Comparison of ENCODE assay signal across 7 mouse cellular contexts in genomic region chr6:35177650-35178272, GRCm38 (mm10). TPM values are rescaled to one million over a fixed set of nuclear protein-coding genes. Genes with fewer than 3 reads are reported as not detected.
DNase-seq lines count a peak whose midpoint lies in the region; ATAC-seq and TF ChIP-seq lines count a peak whose summit lies in the region.

No protein-coding gene starts in this region.

- H3K9me3 ChIP-seq in CH12.LX (replicated peaks; ENCODE audit: low read length) = no peaks in the 10 kb centered on the region
- no peaks in the 10 kb centered on the region for H3K9me3 ChIP-seq in forebrain, postnatal 0 days (ENCODE audit: low read length)
- H3K9me3 ChIP-seq in intestine, postnatal 0 days (ENCODE audit: control insufficient read depth) = no peaks in the 10 kb centered on the region
- no peaks in the 10 kb centered on the region for H3K9me3 ChIP-seq in megakaryocyte, embryonic 14.5 days

- dilution Hi-C loops in CH12.LX (cut with MboI; ENCODE audit: extremely low pct_ligation_motif_present, extremely low pct_unique_long_range_greater_than_20kb, low sequenced_read_pairs) = no loop called here

- peaks cover 48% of the 10 kb centered on the region for H3K79me2 ChIP-seq in CH12.LX (replicated peaks; ENCODE audit: control insufficient read depth, extremely low read depth, insufficient read depth, poor library complexity, severe bottlenecking)

- peak overlapping the region; percentile 91 for H3K27ac ChIP-seq in CH12.LX (ENCODE audit: insufficient read depth, low read depth)
- peak overlapping the region; percentile 98 for H3K27ac ChIP-seq in forebrain, postnatal 0 days (ENCODE audit: low read depth, low read length)
- H3K27ac ChIP-seq in intestine, postnatal 0 days (ENCODE audit: low read depth, low read length) = peak overlapping the region; percentile 90
- H3K27ac ChIP-seq in spleen, adult 2 months (ENCODE audit: insufficient read depth, low read length) = peak overlapping the region; percentile 95; the same call in 1 of the 2 replicates

- WGBS in forebrain, postnatal 0 days = under 1% methylated on average over 67 of the region's 69 CpGs
- whole genome bisulfite sequencing in intestine, postnatal 0 days = under 1% methylated on average over 51 of the region's 69 CpGs
- under 1% methylated on average over 64 of the region's 69 CpGs for WGBS in spleen, adult 2 months

- in situ Hi-C loops in CH12.LX (cut with MboI; ENCODE audit: low pct_ligation_motif_present, low pct_unique_long_range_greater_than_20kb, low sequenced_read_pairs) = no loop called here

- TF ChIP-seq RAD21 in CH12.LX (IDR thresholded peaks at IDR 0.05; ENCODE audit: low read depth, low read length) = no peak

- TF ChIP-seq POLR2A in CH12.LX (IDR thresholded peaks at IDR 0.05; ENCODE audit: low read depth, low read length) = peak; percentile 4; the same call in 1 of the 2 replicates
- TF ChIP-seq POLR2A in spleen, adult 2 months (IDR thresholded peaks at IDR 0.05; ENCODE audit: low read depth, low read length) = no peak

- peak overlapping the region; percentile 90 for H3K9ac ChIP-seq in CH12.LX (ENCODE audit: insufficient read depth, low read depth)
- peak overlapping the region; percentile 89 for H3K9ac ChIP-seq in forebrain, postnatal 0 days
- peak overlapping the region; percentile 85 for H3K9ac ChIP-seq in intestine, postnatal 0 days (ENCODE audit: low read depth, low read length)

- peaks cover 5 to 41% of the 10 kb centered on the region in 2 experiments for H3K4me1 ChIP-seq in CH12.LX (ENCODE audit: control insufficient read depth in 1 of 2, insufficient read depth in 2 of 2)
- H3K4me1 ChIP-seq in forebrain, postnatal 0 days (ENCODE audit: insufficient read depth) = no peaks in the 10 kb centered on the region
- H3K4me1 ChIP-seq in intestine, postnatal 0 days (replicated peaks; ENCODE audit: control insufficient read depth, insufficient read depth, low read length) = no peaks in the 10 kb centered on the region
- peaks cover 23% of the 10 kb centered on the region for H3K4me1 ChIP-seq in megakaryocyte, embryonic 14.5 days
- H3K4me1 ChIP-seq in spleen, adult 2 months (ENCODE audit: control insufficient read depth, insufficient read depth, insufficient read length) = peaks cover 4% of the 10 kb centered on the region; the same call in 1 of the 2 replicates

- H3K36me3 ChIP-seq in CH12.LX (replicated peaks in 1 of 2; ENCODE audit: control insufficient read depth in 1 of 2, insufficient read depth in 1 of 2, low read length in 1 of 2) = peaks cover 0 to 17% of the 10 kb centered on the region in 2 experiments
- no peaks in the 10 kb centered on the region for H3K36me3 ChIP-seq in forebrain, postnatal 0 days (ENCODE audit: insufficient read depth)
- no peaks in the 10 kb centered on the region for H3K36me3 ChIP-seq in intestine, postnatal 0 days (ENCODE audit: control insufficient read depth, insufficient read depth)
- H3K36me3 ChIP-seq in megakaryocyte, embryonic 14.5 days (replicated peaks; ENCODE audit: low read length) = no peaks in the 10 kb centered on the region
- H3K36me3 ChIP-seq in spleen, adult 2 months (ENCODE audit: control insufficient read depth, insufficient read depth, low read length) = no peaks in the 10 kb centered on the region

- peak; percentile 73 to 74 for DNase-seq in B cell, adult 2 months
- peak; percentile 44 for DNase-seq in CH12.LX (ENCODE audit: extremely low read depth)
- DNase-seq in cerebellum, adult 11-12 months = peak; percentile 61
- DNase-seq in forebrain, postnatal 0 days = peak; percentile 52
- peak; percentile 21 to 38 for DNase-seq in spleen, adult 2 months (ENCODE audit: low read depth in 1 of 2, low spot score in 2 of 2)

- peak overlapping the region; percentile 25 for H3K4me2 ChIP-seq in CH12.LX (ENCODE audit: insufficient read depth, low read depth, poor library complexity, severe bottlenecking)
- peak overlapping the region; percentile 83 for H3K4me2 ChIP-seq in forebrain, postnatal 0 days (ENCODE audit: low read depth)
- peak overlapping the region; percentile 94 for H3K4me2 ChIP-seq in intestine, postnatal 0 days (replicated peaks; ENCODE audit: low read depth)

- peak overlapping the region; percentile 71 to 95 (median 89) for H3K4me3 ChIP-seq in CH12.LX (replicated peaks in 1 of 3; ENCODE audit: low read depth in 2 of 3, low read length in 2 of 3, poor library complexity in 1 of 3)
- peak overlapping the region; percentile 92 for H3K4me3 ChIP-seq in forebrain, postnatal 0 days (ENCODE audit: low read depth, low read length)
- H3K4me3 ChIP-seq in intestine, postnatal 0 days (ENCODE audit: low read depth, low read length) = peak overlapping the region; percentile 97
- H3K4me3 ChIP-seq in megakaryocyte, embryonic 14.5 days (replicated peaks) = peak overlapping the region; percentile 97
- H3K4me3 ChIP-seq in spleen, adult 2 months (ENCODE audit: extremely low read depth, insufficient read depth, insufficient read length) = peak overlapping the region; percentile 74

- no peak for TF ChIP-seq CTCF in CH12.LX (conservative IDR thresholded peaks at IDR 0.05 in 1 of 2, IDR thresholded peaks at IDR 0.05 in 1 of 2; ENCODE audit: low read depth in 2 of 2, low read length in 2 of 2)
- TF ChIP-seq CTCF in forebrain, postnatal 0 days (IDR thresholded peaks at IDR 0.05; ENCODE audit: low read depth) = no peak
- TF ChIP-seq CTCF in intestine, postnatal 0 days (IDR thresholded peaks at IDR 0.05; ENCODE audit: low read depth) = no peak
- no peak for TF ChIP-seq CTCF in spleen, adult 2 months (IDR thresholded peaks at IDR 0.05; ENCODE audit: extremely low read depth, insufficient read depth, insufficient read length, insufficient replicate concordance)

- TF ChIP-seq EP300 in CH12.LX (IDR thresholded peaks at IDR 0.05; ENCODE audit: low read length) = no peak

- peak; percentile 66 for ATAC-seq in forebrain, postnatal 0 days
- peak; percentile 46 for ATAC-seq in intestine, postnatal 0 days

- no peaks in the 10 kb centered on the region for H3K27me3 ChIP-seq in CH12.LX (replicated peaks)
- no peaks in the 10 kb centered on the region for H3K27me3 ChIP-seq in forebrain, postnatal 0 days (ENCODE audit: insufficient read depth, low read length)
- no peaks in the 10 kb centered on the region for H3K27me3 ChIP-seq in intestine, postnatal 0 days (replicated peaks; ENCODE audit: control insufficient read depth, insufficient read depth, low read length)
- H3K27me3 ChIP-seq in megakaryocyte, embryonic 14.5 days (replicated peaks) = no peaks in the 10 kb centered on the region
- H3K27me3 ChIP-seq in spleen, adult 2 months (ENCODE audit: control insufficient read depth, insufficient read depth, low read length) = no peaks in the 10 kb centered on the region

TF ChIP-seq in CH12.LX, 34 proteins besides CTCF, POLR2A, EP300 and RAD21:
- TF ChIP-seq MXI1 (IDR thresholded peaks at IDR 0.05; ENCODE audit: low read depth, low read length) (peak; percentile 90), PAX5 (IDR thresholded peaks at IDR 0.05; ENCODE audit: low read length) (no peak), IRF4 (IDR thresholded peaks at IDR 0.05; ENCODE audit: low read depth, low read length) (0 out of 2 replicates have a peak, but pooled peaks have one; percentile 12), UBTF (IDR thresholded peaks at IDR 0.05; ENCODE audit: low read depth, low read length) (0 out of 2 replicates have a peak, but pooled peaks have one; percentile 21), BHLHE40 (IDR thresholded peaks at IDR 0.05; ENCODE audit: low read depth, low read length) (peak; percentile 98), SIN3A (IDR thresholded peaks at IDR 0.05; ENCODE audit: low read length) (peak; percentile 54; the same call in 1 of the 2 replicates), ZMIZ1 (IDR thresholded peaks at IDR 0.05; ENCODE audit: low read depth, low read length) (peak; percentile 23; the same call in 1 of the 2 replicates), NELFE (IDR thresholded peaks at IDR 0.05; ENCODE audit: low read depth, low read length) (0 out of 2 replicates have a peak, but pooled peaks have one; percentile 62), NRF1 (IDR thresholded peaks at IDR 0.05; ENCODE audit: low read depth, low read length) (peak; percentile 4; the same call in 1 of the 2 replicates), HCFC1 (IDR thresholded peaks at IDR 0.05; ENCODE audit: low read depth, low read length) (no peak), MAX (IDR thresholded peaks at IDR 0.05; ENCODE audit: low read length) (peak; percentile 93), ZKSCAN1 (IDR thresholded peaks at IDR 0.05; ENCODE audit: borderline replicate concordance, low read depth, low read length) (no peak), MAFK (IDR thresholded peaks at IDR 0.05; ENCODE audit: insufficient replicate concordance, low read length) (no peak), MYC (IDR thresholded peaks at IDR 0.05; ENCODE audit: low read depth, low read length) (peak; percentile 86), JUN (IDR thresholded peaks at IDR 0.05; ENCODE audit: insufficient read depth, low read depth, low read length) (no peak)

RNA-seq across cellular contexts. Expression of gene Nup205, which starts 0.5 kb away (rescaled TPM):
- total RNA-seq in CH12.LX (2012; rRNA removed) (82.0 and 93.0 TPM in 2 replicates), CH12.LX (2014; rRNA removed) (108 and 114 TPM in 2 replicates)
- 103 and 121 TPM in 2 replicates for polyA plus RNA-seq in CH12.LX (2012; ENCODE audit: insufficient read length, low read depth)
- total RNA-seq in forebrain, postnatal 0 days (2014; rRNA removed) = 50.6 and 55.3 TPM in 2 replicates
- 9.7 and 10.7 TPM in 2 replicates for polyA plus RNA-seq in forebrain, postnatal 0 days (2015; fragmentation: Nextera tagmentation; extraction: Ambion mirVana)
- 6.6 and 7.7 TPM in 2 replicates for polyA plus RNA-seq in intestine, postnatal 0 days (2015; fragmentation: Nextera tagmentation; extraction: Ambion mirVana)
- polyA plus RNA-seq in megakaryocyte, embryonic 14.5 days (2012; ENCODE audit: insufficient read depth, low replicate concordance) = 1.3 and 1.6 TPM in 2 replicates
- polyA plus RNA-seq in spleen, adult 2 months (2012; rRNA removed) = 11.8 and 13.2 TPM in 2 replicates

RNA-seq across cellular contexts. Expression of gene Cnot4, which starts 44.2 kb away (rescaled TPM):
- total RNA-seq in CH12.LX (2012; rRNA removed) (6.0 and 7.7 TPM in 2 replicates), CH12.LX (2014; rRNA removed) (7.5 and 8.7 TPM in 2 replicates)
- polyA plus RNA-seq in CH12.LX (2012; ENCODE audit: insufficient read length, low read depth) = 15.7 and 25.1 TPM in 2 replicates
- 29.4 and 30.9 TPM in 2 replicates for total RNA-seq in forebrain, postnatal 0 days (2014; rRNA removed)
- polyA plus RNA-seq in forebrain, postnatal 0 days (2015; fragmentation: Nextera tagmentation; extraction: Ambion mirVana) = 18.8 and 25.5 TPM in 2 replicates
- polyA plus RNA-seq in intestine, postnatal 0 days (2015; fragmentation: Nextera tagmentation; extraction: Ambion mirVana) = 15.1 and 15.7 TPM in 2 replicates
- polyA plus RNA-seq in megakaryocyte, embryonic 14.5 days (2012; ENCODE audit: insufficient read depth, low replicate concordance) = 2.9 and 6.3 TPM in 2 replicates
- polyA plus RNA-seq in spleen, adult 2 months (2012; rRNA removed) = 7.8 and 8.0 TPM in 2 replicates

Comparison
In these comparisons a context has a peak if more than half of its experiments do, and no peak if none do; other contexts are left out.
1. Peak in every context shown above with its lines: DNase-seq, ATAC-seq, H3K4me3 ChIP-seq and H3K27ac ChIP-seq.
2. H3K4me2 ChIP-seq: peak in every context shown above with its lines; median percentile 94 in intestine, postnatal 0 days; 83 in forebrain, postnatal 0 days; 25 in CH12.LX.